Mouse (Mus musculus) liver, embryonic 11.5 days (tissue): ENCODE measurements around the gene Tmem204. TPM values are rescaled to one million over a fixed set of nuclear protein-coding genes. Genes with fewer than 3 reads are reported as not detected.

ENCODE experiments used
- ATAC-seq: fragments of 200-750 bp; cut with Nextera tagmentation; replicated peaks from 2 replicates; pipeline ENCODE4 v1.8.0; 2017; ENCODE audit warnings: moderate number of reproducible peaks, mild to moderate bottlenecking, moderate TSS enrichment, moderate library complexity; ENCODE audit not compliant: low FRiP score
- DNase-seq: peaks from one replicate; pipeline ENCODE4 v3.0.0-alpha.2; 2017; ENCODE audit warnings: low spot score
- H3K27ac ChIP-seq: fragments of 300-500 bp; sonication (generic); 2 replicates; pipeline ENCODE4 v1.5.1; 2014; ENCODE audit warnings: mild to moderate bottlenecking, low read depth, low read length, control low read depth
- H3K27me3 ChIP-seq: fragments of 300-500 bp; sonication (generic); replicated peaks from 2 replicates; pipeline ENCODE4 v1.6.1; 2014; ENCODE audit warnings: low read length, mixed read lengths; ENCODE audit not compliant: control insufficient read depth, insufficient read depth
- H3K36me3 ChIP-seq: fragments of 300-500 bp; sonication (generic); 2 replicates; pipeline ENCODE4 v1.6.1; 2014; ENCODE audit warnings: mild to moderate bottlenecking, low read length, moderate library complexity, mixed read lengths; ENCODE audit not compliant: control insufficient read depth, insufficient read depth
- H3K4me1 ChIP-seq: fragments of 300-500 bp; sonication (generic); replicated peaks from 2 replicates; pipeline ENCODE4 v1.6.1; 2014; ENCODE audit warnings: low read length, mixed read lengths; ENCODE audit not compliant: control insufficient read depth, insufficient read depth
- H3K4me2 ChIP-seq: fragments of 300-500 bp; sonication (generic); 2 replicates; pipeline ENCODE4 v1.6.1; 2014; ENCODE audit warnings: mild to moderate bottlenecking, control low read depth, moderate library complexity
- H3K4me3 ChIP-seq: fragments of 300-500 bp; sonication (generic); 2 replicates; pipeline ENCODE4 v1.5.1; 2014; ENCODE audit warnings: low read depth, low read length, control low read depth
- H3K9ac ChIP-seq: fragments of 300-500 bp; sonication (generic); 2 replicates; pipeline ENCODE4 v1.6.1; 2014; ENCODE audit warnings: low read depth, low read length, control low read depth
- H3K9me3 ChIP-seq: fragments of 300-500 bp; sonication (generic); 2 replicates; pipeline ENCODE4 v1.6.1; 2016; ENCODE audit warnings: low read length, inconsistent platforms, mixed read lengths; ENCODE audit not compliant: control insufficient read depth
- WGBS: fragments of 180-500 bp; shearing (Covaris S2); extraction: QIAGEN DNeasy Blood & Tissue Kit; methylation state at CpG from one replicate; pipeline ENCODE4 v1.1.7; 2014; 5-methylcytosine and 5-hydroxymethylcytosine counted together
- polyA plus RNA-seq: library from polyadenylated mRNA; unstranded; fragments of >200 nt; fragmentation: Nextera tagmentation; extraction: Ambion mirVana; gene quantifications from 2 replicates; pipeline ENCODE4 v1.2.1, GENCODE M21; 2014

Tmem204 gene
- polyA plus RNA-seq, 1 experiment from 2014 or later = 8.5 TPM

- no peak overlapping the region for H3K4me3 ChIP-seq
- no peaks in the 10 kb centered on the region for H3K9me3 ChIP-seq
- ATAC-seq = no peak
- no peaks in the 10 kb centered on the region for H3K27me3 ChIP-seq
- no peak overlapping the region for H3K27ac ChIP-seq
- H3K4me1 ChIP-seq = peaks cover 6% of the 10 kb centered on the region
- WGBS = 74% methylated on average over 3 of the region's 3 CpGs
- H3K4me2 ChIP-seq = no peak overlapping the region
- no peaks in the 10 kb centered on the region; the same call in 1 of the 2 replicates for H3K36me3 ChIP-seq
- DNase-seq = no peak
- H3K9ac ChIP-seq = no peak overlapping the region
Observed at GRCm38 (mm10) chr17:25065189-25065588, 18.2 kb downstream of the Tmem204 start.

GRCm38 (mm10) chr17:25064351-25064750 is 19.0 kb downstream of the Tmem204 start:
- Histone ChIP-seq H3K9me3 (no peaks in the 10 kb centered on the region), H3K4me3 (no peak overlapping the region), H3K4me2 (no peak overlapping the region), H3K36me3 (no peaks in the 10 kb centered on the region; the same call in 1 of the 2 replicates), H3K27me3 (no peaks in the 10 kb centered on the region), H3K4me1 (peaks cover 6% of the 10 kb centered on the region), H3K9ac (no peak overlapping the region), H3K27ac (no peak overlapping the region)
- no peak for ATAC-seq
- no peak for DNase-seq
- WGBS = 60% methylated on average over 9 of the region's 9 CpGs

- H3K27me3 ChIP-seq = no peaks in the 10 kb centered on the region
- WGBS = 76% methylated on average over 12 of the region's 12 CpGs
- peaks cover 6% of the 10 kb centered on the region for H3K4me1 ChIP-seq
- H3K9ac ChIP-seq = no peak overlapping the region
- H3K4me3 ChIP-seq = no peak overlapping the region
- no peak overlapping the region for H3K4me2 ChIP-seq
- no peaks in the 10 kb centered on the region; the same call in 1 of the 2 replicates for H3K36me3 ChIP-seq
- DNase-seq = no peak
- no peaks in the 10 kb centered on the region for H3K9me3 ChIP-seq
- ATAC-seq = no peak
- no peak overlapping the region for H3K27ac ChIP-seq
Observed at GRCm38 (mm10) chr17:25063872-25064271, 19.5 kb downstream of the Tmem204 start.

- Histone ChIP-seq H3K36me3 (no peaks in the 10 kb centered on the region; the same call in 1 of the 2 replicates), H3K27me3 (no peaks in the 10 kb centered on the region), H3K27ac (no peak overlapping the region), H3K4me2 (no peak overlapping the region), H3K4me3 (no peak overlapping the region), H3K9ac (no peak overlapping the region), H3K9me3 (no peaks in the 10 kb centered on the region), H3K4me1 (peaks cover 2% of the 10 kb centered on the region; the same call in 1 of the 2 replicates)
- DNase-seq (no peak), ATAC-seq (no peak)
- WGBS = 91% methylated on average over 4 of the region's 4 CpGs
Observed at GRCm38 (mm10) chr17:25063261-25063660, 20.1 kb downstream of the Tmem204 start.

GRCm38 (mm10) chr17:25057041-25057440 is 26.4 kb downstream of the Tmem204 start:
- no peaks in the 10 kb centered on the region for H3K9me3 ChIP-seq
- no peak overlapping the region for H3K27ac ChIP-seq
- DNase-seq = no peak
- peaks cover 2% of the 10 kb centered on the region; the same call in 1 of the 2 replicates for H3K36me3 ChIP-seq
- no peak overlapping the region for H3K9ac ChIP-seq
- WGBS = 86% methylated on average over 6 of the region's 6 CpGs
- H3K4me3 ChIP-seq = no peak overlapping the region
- H3K27me3 ChIP-seq = no peaks in the 10 kb centered on the region
- no peaks in the 10 kb centered on the region for H3K4me1 ChIP-seq
- no peak overlapping the region for H3K4me2 ChIP-seq
- ATAC-seq = no peak

- no peak overlapping the region for H3K9ac ChIP-seq
- H3K4me1 ChIP-seq = no peaks in the 10 kb centered on the region
- H3K36me3 ChIP-seq = 0 out of 2 replicates have a peak, but pooled peaks cover 2% of the 10 kb centered on the region
- no peak overlapping the region for H3K27ac ChIP-seq
- H3K9me3 ChIP-seq = no peaks in the 10 kb centered on the region
- 76% methylated on average over 9 of the region's 9 CpGs for WGBS
- no peaks in the 10 kb centered on the region for H3K27me3 ChIP-seq
- no peak for DNase-seq
- H3K4me3 ChIP-seq = no peak overlapping the region
- H3K4me2 ChIP-seq = no peak overlapping the region
- no peak for ATAC-seq
Observed at GRCm38 (mm10) chr17:25053274-25053673, 30.1 kb downstream of the Tmem204 start.

GRCm38 (mm10) chr17:25047143-25047542 is 36.2 kb downstream of the Tmem204 start:
- ATAC-seq (no peak), DNase-seq (no peak)
- Histone ChIP-seq H3K4me2 (no peak overlapping the region), H3K9ac (no peak overlapping the region), H3K4me3 (no peak overlapping the region), H3K9me3 (no peaks in the 10 kb centered on the region), H3K27ac (no peak overlapping the region), H3K36me3 (no peaks in the 10 kb centered on the region), H3K27me3 (no peaks in the 10 kb centered on the region), H3K4me1 (no peaks in the 10 kb centered on the region; the same call in 1 of the 2 replicates)
- WGBS = 88% methylated on average over 5 of the region's 6 CpGs

GRCm38 (mm10) chr17:25045281-25045680 is 38.1 kb downstream of the Tmem204 start:
- H3K9ac ChIP-seq = no peak overlapping the region
- no peaks in the 10 kb centered on the region for H3K9me3 ChIP-seq
- no peak overlapping the region for H3K4me3 ChIP-seq
- H3K36me3 ChIP-seq = no peaks in the 10 kb centered on the region
- ATAC-seq = no peak
- no peak for DNase-seq
- H3K27me3 ChIP-seq = no peaks in the 10 kb centered on the region
- H3K27ac ChIP-seq = no peak overlapping the region
- no peaks in the 10 kb centered on the region; the same call in 1 of the 2 replicates for H3K4me1 ChIP-seq
- no peak overlapping the region for H3K4me2 ChIP-seq
- 83% methylated on average over 4 of the region's 4 CpGs for WGBS

GRCm38 (mm10) chr17:25044879-25045278 is 38.5 kb downstream of the Tmem204 start:
- H3K4me2 ChIP-seq = no peak overlapping the region
- no peak overlapping the region for H3K27ac ChIP-seq
- no peak for DNase-seq
- no peak overlapping the region for H3K9ac ChIP-seq
- no peaks in the 10 kb centered on the region for H3K36me3 ChIP-seq
- no peaks in the 10 kb centered on the region; the same call in 1 of the 2 replicates for H3K4me1 ChIP-seq
- WGBS = 53% methylated on average over 7 of the region's 7 CpGs
- ATAC-seq = no peak
- H3K27me3 ChIP-seq = no peaks in the 10 kb centered on the region
- H3K4me3 ChIP-seq = no peak overlapping the region
- no peaks in the 10 kb centered on the region for H3K9me3 ChIP-seq
